Mouse (Mus musculus) erythroblast, embryonic 14.5 days (primary cell): ENCODE measurements around the gene Atm.

Experiments
- GATA1 ChIP-seq: IDR thresholded peaks from 2 replicates; pipeline ENCODE4 v1.6.1; 2012; ENCODE audit warnings: low read length, inconsistent platforms, mixed read lengths
- TAL1 ChIP-seq: IDR thresholded peaks from 3 replicates; pipeline ENCODE4 v1.6.1; 2012; ENCODE audit warnings: low read length, inconsistent platforms, mixed read lengths

GRCm38 (mm10) chr9:53404753-53405722 lies 131.5 kb downstream of the Atm start:
- TF ChIP-seq GATA1 = no peak
- no peak for TF ChIP-seq TAL1
